In genomic region chr1:41897768-41898330, GRCm38 (mm10) we compare ENCODE assay signal across 11 mouse cellular contexts.
DNase-seq lines count a peak whose midpoint lies in the region; ATAC-seq lines count a peak whose summit lies in the region.
"Had no signal": no experiment of that assay in that cellular context is flagged by ENCODE, and none has a peak within 500 bp of the region (broad histone marks: within the 10 kb centered on the region; RNA-seq: fewer than 3 reads in every experiment).

No protein-coding gene starts in this region.

- no peaks in the 10 kb centered on the region for H3K36me3 ChIP-seq in forebrain, embryonic 14.5 days (ENCODE audit: control insufficient read depth, insufficient read depth, low read length)
- H3K36me3 ChIP-seq: neural tube, embryonic 12.5 days had no signal

- no peak overlapping the region for H3K27ac ChIP-seq in forebrain, embryonic 14.5 days (ENCODE audit: low read depth, low read length)
- H3K27ac ChIP-seq: neural tube, embryonic 12.5 days had no signal

- H3K4me1 ChIP-seq in forebrain, embryonic 14.5 days (ENCODE audit: control insufficient read depth, insufficient read depth, low read length), result no peaks in the 10 kb centered on the region
- H3K4me1 ChIP-seq: neural tube, embryonic 12.5 days had no signal

- H3K4me2 ChIP-seq in forebrain, embryonic 14.5 days (ENCODE audit: low read length), result no peak overlapping the region
- H3K4me2 ChIP-seq: neural tube, embryonic 12.5 days had no signal

- no peak overlapping the region for H3K4me3 ChIP-seq in forebrain, embryonic 14.5 days (ENCODE audit: low read depth, low read length)
- H3K4me3 ChIP-seq: neural tube, embryonic 12.5 days had no signal

- H3K9me3 ChIP-seq in forebrain, embryonic 14.5 days (replicated peaks; ENCODE audit: control insufficient read depth, low read length), result no peaks in the 10 kb centered on the region
- H3K9me3 ChIP-seq: neural tube, embryonic 12.5 days had no signal

- 52% methylated on average over 4 of the region's 4 CpGs for WGBS in forebrain, embryonic 14.5 days

- H3K9ac ChIP-seq in forebrain, embryonic 14.5 days (ENCODE audit: low read length), result no peak overlapping the region
- H3K9ac ChIP-seq: neural tube, embryonic 12.5 days had no signal

- DNase-seq in cerebellum, postnatal 10 days, result peak; percentile 61 to 63
- no peak for DNase-seq in cerebellum, adult 9-11 months
- DNase-seq in layer of hippocampus, adult 11-12 months (ENCODE audit: low spot score), result peak; percentile 67
- DNase-seq in layer of hippocampus, postnatal 36 days, result no peak
- DNase-seq in forebrain, embryonic 14.5 days (ENCODE audit: low spot score), result peak; percentile 78
- DNase-seq in layer of hippocampus, postnatal 10 days (ENCODE audit: low spot score in 2 of 2), result peak; percentile 31 to 63
- DNase-seq in spleen, adult 12 weeks (ENCODE audit: low spot score), result no peak
- no peak for DNase-seq in urinary bladder, postnatal 4 days (ENCODE audit: low spot score in 2 of 2)
- DNase-seq: lung, adult 18-20 months had no signal

- H3K27me3 ChIP-seq in forebrain, embryonic 14.5 days (replicated peaks; ENCODE audit: control insufficient read depth, insufficient read depth, low read length), result no peaks in the 10 kb centered on the region
- H3K27me3 ChIP-seq: neural tube, embryonic 12.5 days had no signal

- peak; percentile 57 for ATAC-seq in forebrain, embryonic 14.5 days
- ATAC-seq: activated CD4-positive, CD25-positive, alpha-beta regulatory T cell, adult 4 months had no signal

Comparison
In these comparisons a context has a peak if more than half of its experiments do, and no peak if none do; other contexts are left out.
1. DNase-seq: peak in cerebellum, postnatal 10 days (2 of 2), layer of hippocampus, adult 11-12 months (single experiment), forebrain, embryonic 14.5 days (single experiment) and layer of hippocampus, postnatal 10 days (2 of 2); none in cerebellum, adult 9-11 months (single experiment), layer of hippocampus, postnatal 36 days (0 of 2), spleen, adult 12 weeks (single experiment) and urinary bladder, postnatal 4 days (0 of 2).